ENCODE assay signal across 14 mouse cellular contexts in genomic region chr4:140582390-140583088, GRCm38 (mm10).
DNase-seq lines count a peak whose midpoint lies in the region; ATAC-seq and TF ChIP-seq lines count a peak whose summit lies in the region.
"Had no signal": no experiment of that assay in that cellular context is flagged by ENCODE, and none has a peak within 500 bp of the region (broad histone marks: within the 10 kb centered on the region; RNA-seq: fewer than 3 reads in every experiment).

No protein-coding gene starts in this region.

- peak overlapping the region; percentile 71 for H3K4me3 ChIP-seq in gastrocnemius, adult 2 months
- no peak overlapping the region for H3K4me3 ChIP-seq in lung, embryonic 15.5 days
- no peak overlapping the region for H3K4me3 ChIP-seq in forebrain, embryonic 11.5 days (ENCODE audit: low read depth, low read length)
- H3K4me3 ChIP-seq: forebrain, embryonic 13.5 days; hindbrain, embryonic 15.5 days; neural tube, embryonic 12.5 days had no signal

- H3K27me3 ChIP-seq in lung, embryonic 15.5 days = no peaks in the 10 kb centered on the region
- H3K27me3 ChIP-seq in forebrain, embryonic 11.5 days (ENCODE audit: control insufficient read depth, insufficient read depth, low read length) = no peaks in the 10 kb centered on the region
- H3K27me3 ChIP-seq: forebrain, embryonic 13.5 days; hindbrain, embryonic 15.5 days; neural tube, embryonic 12.5 days had no signal

- H3K9me3 ChIP-seq in lung, embryonic 15.5 days = no peaks in the 10 kb centered on the region
- no peaks in the 10 kb centered on the region for H3K9me3 ChIP-seq in forebrain, embryonic 11.5 days (ENCODE audit: control insufficient read depth, low read length)
- H3K9me3 ChIP-seq: forebrain, embryonic 13.5 days; hindbrain, embryonic 15.5 days; neural tube, embryonic 12.5 days had no signal

- H3K4me2 ChIP-seq in lung, embryonic 15.5 days = no peak overlapping the region
- H3K4me2 ChIP-seq in forebrain, embryonic 11.5 days (ENCODE audit: low read depth, low read length, severe bottlenecking) = no peak overlapping the region
- H3K4me2 ChIP-seq: forebrain, embryonic 13.5 days; hindbrain, embryonic 15.5 days; liver, embryonic 11.5 days; neural tube, embryonic 12.5 days had no signal

- peaks cover 13% of the 10 kb centered on the region for H3K4me1 ChIP-seq in lung, embryonic 15.5 days
- no peaks in the 10 kb centered on the region for H3K4me1 ChIP-seq in forebrain, embryonic 11.5 days (replicated peaks; ENCODE audit: control insufficient read depth, insufficient read depth, low read length)
- H3K4me1 ChIP-seq: forebrain, embryonic 13.5 days; neural tube, embryonic 12.5 days had no signal

- ATAC-seq in lung, embryonic 15.5 days (ENCODE audit: borderline replicate concordance, extremely low read depth, low FRiP score, low TSS enrichment) = no peak
- no peak for ATAC-seq in forebrain, embryonic 11.5 days (replicated peaks; ENCODE audit: low FRiP score)
- ATAC-seq: forebrain, embryonic 13.5 days had no signal

- H3K27ac ChIP-seq in gastrocnemius, adult 2 months = peak overlapping the region; percentile 96
- peak overlapping the region; percentile 59; the same call in 1 of the 2 replicates for H3K27ac ChIP-seq in lung, embryonic 15.5 days
- H3K27ac ChIP-seq in forebrain, embryonic 11.5 days (ENCODE audit: low read depth, low read length) = no peak overlapping the region
- H3K27ac ChIP-seq: forebrain, embryonic 13.5 days; neural tube, embryonic 12.5 days had no signal

- DNase-seq in gastrocnemius, adult 2 months = no peak
- no peak for DNase-seq in gastrocnemius, adult 18-20 months (ENCODE audit: low spot score)
- no peak for DNase-seq in lung, postnatal 10 days
- DNase-seq in MEL-GATA-1-ER (ENCODE audit: extremely low read depth, low read depth) = peak; percentile 84
- DNase-seq in monocyte, adult 2 months (ENCODE audit: low read depth in 1 of 2, low spot score in 2 of 2) = peak; percentile 45 to 56
- no peak for DNase-seq in forebrain, embryonic 11.5 days (ENCODE audit: low spot score)
- no peak for DNase-seq in gastrocnemius, postnatal 10 days
- DNase-seq: midbrain, embryonic 14.5 days; thymus, adult 2 months had no signal

- no peak overlapping the region for H3K9ac ChIP-seq in lung, embryonic 15.5 days
- H3K9ac ChIP-seq in forebrain, embryonic 11.5 days (ENCODE audit: low read length) = no peak overlapping the region
- H3K9ac ChIP-seq: forebrain, embryonic 13.5 days; hindbrain, embryonic 15.5 days; neural tube, embryonic 12.5 days had no signal

- intact Hi-C loops in gastrocnemius, adult 2 months (cut with DNase I) = loop anchor here (5.0 kb wide), 1 partner anchor 35 kb away; no protein-coding TSS in a partner anchor

- no peak for TF ChIP-seq CTCF in gastrocnemius, adult 2 months (IDR thresholded peaks at IDR 0.05)

- peaks cover 16% of the 10 kb centered on the region for H3K36me3 ChIP-seq in lung, embryonic 15.5 days
- H3K36me3 ChIP-seq in forebrain, embryonic 11.5 days (ENCODE audit: control insufficient read depth, insufficient read depth, low read length) = peaks cover 5% of the 10 kb centered on the region; the same call in 1 of the 2 replicates

- WGBS in lung, embryonic 15.5 days = 66% methylated on average over 14 of the region's 15 CpGs
- 85% methylated on average over 14 of the region's 15 CpGs for WGBS in forebrain, embryonic 11.5 days

Comparison
In these comparisons a context has a peak if more than half of its experiments do, and no peak if none do; other contexts are left out.
1. DNase-seq: peak in MEL-GATA-1-ER (single experiment) and monocyte, adult 2 months (2 of 2); none in gastrocnemius, adult 2 months (single experiment), gastrocnemius, adult 18-20 months (single experiment), lung, postnatal 10 days (single experiment), forebrain, embryonic 11.5 days (single experiment) and gastrocnemius, postnatal 10 days (single experiment).